Mouse (Mus musculus) MEL-GATA-1-ER (cell line): Measurements from ENCODE around the gene Ror2.

Experiments used
- DNase-seq: peaks from one replicate; pipeline ENCODE4 v3.0.0-alpha.2; 2012; ENCODE audit warnings: low read depth; ENCODE audit errors: extremely low read depth

Gene Ror2

GRCm38 (mm10) chr13:53069076-53069690 lies 216.7 kb downstream of the Ror2 start:
- no peak for DNase-seq

GRCm38 (mm10) chr13:53068461-53068860 lies 217.5 kb downstream of the Ror2 start:
- no peak for DNase-seq

GRCm38 (mm10) chr13:53067949-53068348 lies 218.0 kb downstream of the Ror2 start:
- DNase-seq, result no peak

- no peak for DNase-seq
Measured at GRCm38 (mm10) chr13:53065122-53065521, 220.8 kb downstream of the Ror2 start.

- no peak for DNase-seq
Measured at GRCm38 (mm10) chr13:53064681-53065080, 221.2 kb downstream of the Ror2 start.
